Mouse (Mus musculus) kidney, adult 2 months (tissue): ENCODE results near the gene Cpn1.

Experiments
- CTCF ChIP-seq: fragments of 200-500 bp; conservative IDR thresholded peaks from 2 replicates; pipeline ENCODE4 v1.5.1; 2011; ENCODE audit warnings: low read depth, mild to moderate bottlenecking, control low read depth, low read length, moderate library complexity, mixed read lengths; ENCODE audit not compliant: insufficient read depth, insufficient read length
- POLR2A ChIP-seq: fragments of 200-500 bp; IDR thresholded peaks from one replicate; pipeline ENCODE4 v1.6.1; 2011; ENCODE audit warnings: low read depth, low read length, control low read depth

GRCm38 (mm10) chr19:43959162-43959561 is 27.2 kb downstream of the Cpn1 start:
- TF ChIP-seq CTCF (peak; percentile 95), POLR2A (no peak)
